ENCODE assay signal across 7 mouse cellular contexts in the genomic region with DNA sequence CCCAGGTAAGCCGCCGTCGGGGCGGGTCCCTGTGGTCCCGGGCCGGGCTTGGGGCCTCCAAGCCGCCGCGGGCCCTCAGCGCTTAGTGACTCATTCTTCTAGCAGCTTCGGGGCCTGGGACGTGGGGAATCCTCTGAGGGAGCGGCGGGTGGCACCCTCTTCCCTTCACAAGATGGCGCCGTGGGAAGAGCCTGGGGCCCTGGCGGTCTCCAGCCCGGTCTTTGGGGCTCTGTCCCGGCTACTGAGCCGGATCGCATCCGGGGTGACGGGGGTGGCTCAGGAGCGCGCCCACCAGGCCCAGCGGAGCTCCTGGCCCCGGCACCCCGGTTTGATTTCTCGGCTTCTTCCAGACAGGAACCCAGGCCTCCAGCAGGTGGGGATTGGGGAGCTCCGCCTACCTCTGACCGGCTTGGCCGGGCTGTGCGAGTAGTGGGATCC. TPM values are rescaled to one million over a fixed set of nuclear protein-coding genes. Genes with fewer than 3 reads are reported as not detected.
DNase-seq lines count a peak whose midpoint lies in the region; ATAC-seq and TF ChIP-seq lines count a peak whose summit lies in the region.

No protein-coding gene starts in this region.

- H3K36me3 ChIP-seq in hindbrain, embryonic 16.5 days (ENCODE audit: control insufficient read depth, insufficient read depth, low read length) = peaks cover 4% of the 10 kb centered on the region; the same call in 1 of the 2 replicates

- no peak; the same call in 1 of the 2 replicates for ATAC-seq in hindbrain, embryonic 16.5 days

- DNase-seq in T-cell, adult 2 months (ENCODE audit: low spot score) = peak; percentile 62
- no peak for DNase-seq in cerebellum, adult 2 months
- peak; percentile 12 to 44 for DNase-seq in frontal cortex, adult 2 months (ENCODE audit: extremely low spot score in 1 of 2, low spot score in 1 of 2)
- DNase-seq in left cerebral cortex, adult 11 months (ENCODE audit: low spot score) = peak; percentile 27
- peak; percentile 43 for DNase-seq in lung, postnatal 25 days (ENCODE audit: low spot score)
- peak; percentile 34 for DNase-seq in retina, postnatal 7 days (ENCODE audit: low read depth, low spot score)

- TF ChIP-seq POLR2A in cerebellum, adult 2 months (IDR thresholded peaks at IDR 0.05; ENCODE audit: borderline replicate concordance, insufficient read depth, low read length) = no peak

- H3K4me2 ChIP-seq in hindbrain, embryonic 16.5 days (ENCODE audit: low read length) = peak overlapping the region; percentile 85

- H3K4me3 ChIP-seq in cerebellum, adult 2 months (replicated peaks; ENCODE audit: insufficient read depth, low read depth, low read length) = peak overlapping the region; percentile 90
- peak overlapping the region; percentile 100 for H3K4me3 ChIP-seq in hindbrain, embryonic 16.5 days (ENCODE audit: low read length)

- WGBS in cerebellum, adult 2 months = 0% methylated on average over 33 of the region's 33 CpGs
- 0% methylated on average over 19 of the region's 33 CpGs for WGBS in hindbrain, embryonic 16.5 days

- H3K4me1 ChIP-seq in cerebellum, adult 2 months (ENCODE audit: control insufficient read depth, insufficient read depth, low read length) = peaks cover 5% of the 10 kb centered on the region; the same call in 1 of the 2 replicates
- peaks cover 18% of the 10 kb centered on the region for H3K4me1 ChIP-seq in hindbrain, embryonic 16.5 days (ENCODE audit: control insufficient read depth, insufficient read depth, low read depth, low read length)

- TF ChIP-seq CTCF in cerebellum, adult 2 months (IDR thresholded peaks at IDR 0.05; ENCODE audit: borderline replicate concordance, insufficient read depth, low read depth, low read length) = no peak

- peak overlapping the region; percentile 96 for H3K9ac ChIP-seq in hindbrain, embryonic 16.5 days (ENCODE audit: low read depth, low read length)

- no peaks in the 10 kb centered on the region for H3K27me3 ChIP-seq in cerebellum, adult 2 months (ENCODE audit: control insufficient read depth, insufficient read depth, low read length)
- H3K27me3 ChIP-seq in hindbrain, embryonic 16.5 days (replicated peaks; ENCODE audit: control insufficient read depth, insufficient read depth, low read length) = no peaks in the 10 kb centered on the region

- peak overlapping the region; percentile 52 for H3K27ac ChIP-seq in cerebellum, adult 2 months (ENCODE audit: insufficient read depth, low read length)
- H3K27ac ChIP-seq in hindbrain, embryonic 16.5 days (ENCODE audit: low read depth, low read length) = peak overlapping the region; percentile 100

- no peaks in the 10 kb centered on the region for H3K9me3 ChIP-seq in hindbrain, embryonic 16.5 days (ENCODE audit: control insufficient read depth, low read length)

RNA-seq across cellular contexts. Expression of a gene that starts 0.6 kb away (rescaled TPM):
- 90.1 and 98.1 TPM in 2 replicates for polyA plus RNA-seq in cerebellum, adult 2 months (2012; rRNA removed)
- 89.2 and 98.1 TPM in 2 replicates for polyA plus RNA-seq in frontal cortex, adult 2 months (2012; rRNA removed)
- 103 and 111 TPM in 2 replicates for polyA plus RNA-seq in hindbrain, embryonic 16.5 days (2015; fragmentation: Nextera tagmentation; extraction: Ambion mirVana)

RNA-seq across cellular contexts. Expression of a gene that starts 16.5 kb away (rescaled TPM):
- 0.32 and 0.34 TPM in 2 replicates for polyA plus RNA-seq in cerebellum, adult 2 months (2012; rRNA removed)
- polyA plus RNA-seq in frontal cortex, adult 2 months (2012; rRNA removed) = 0.32 TPM in 2 replicates
- 0.80 and 1.3 TPM in 2 replicates for polyA plus RNA-seq in hindbrain, embryonic 16.5 days (2015; fragmentation: Nextera tagmentation; extraction: Ambion mirVana)

RNA-seq across cellular contexts. Expression of a gene that starts 59.6 kb away (rescaled TPM):
- polyA plus RNA-seq in cerebellum, adult 2 months (2012; rRNA removed) = not detected in 2 replicates
- polyA plus RNA-seq in frontal cortex, adult 2 months (2012; rRNA removed) = 0.06 TPM in 1 of 2 replicates, not detected in the other
- 0.28 and 0.35 TPM in 2 replicates for polyA plus RNA-seq in hindbrain, embryonic 16.5 days (2015; fragmentation: Nextera tagmentation; extraction: Ambion mirVana)

Comparison
In these comparisons a context has a peak if more than half of its experiments do, and no peak if none do; other contexts are left out.
1. DNase-seq: peak in T-cell, adult 2 months (single experiment), frontal cortex, adult 2 months (2 of 2), left cerebral cortex, adult 11 months (single experiment), lung, postnatal 25 days (single experiment) and retina, postnatal 7 days (single experiment); none in cerebellum, adult 2 months (0 of 2).